Mouse (Mus musculus) heart, embryonic 16.5 days (tissue): ENCODE measurements around the gene Ikbip. TPM values are rescaled to one million over a fixed set of nuclear protein-coding genes. Genes with fewer than 3 reads are reported as not detected.

Source experiments
- ATAC-seq: fragments of 200-750 bp; cut with Nextera tagmentation; replicated peaks from 2 replicates; pipeline ENCODE4 v1.8.0; 2017; ENCODE audit warnings: moderate number of reproducible peaks; ENCODE audit not compliant: insufficient read depth, low FRiP score; ENCODE audit errors: extremely low read depth
- H3K27ac ChIP-seq: fragments of 300-500 bp; sonication (generic); 2 replicates; pipeline ENCODE4 v1.5.1; 2014; ENCODE audit warnings: mild to moderate bottlenecking, low read length, control low read depth, moderate library complexity
- H3K27me3 ChIP-seq: fragments of 300-500 bp; sonication (generic); 2 replicates; pipeline ENCODE4 v1.6.1; 2014; ENCODE audit warnings: low read length, mixed read lengths; ENCODE audit not compliant: control insufficient read depth, insufficient read depth
- H3K36me3 ChIP-seq: fragments of 300-500 bp; sonication (generic); 2 replicates; pipeline ENCODE4 v1.6.1; 2014; ENCODE audit not compliant: control insufficient read depth, insufficient read depth
- H3K4me1 ChIP-seq: fragments of 300-500 bp; sonication (generic); 2 replicates; pipeline ENCODE4 v1.6.1; 2014; ENCODE audit warnings: low read length, mixed read lengths; ENCODE audit not compliant: control insufficient read depth, insufficient read depth
- H3K4me2 ChIP-seq: fragments of 300-500 bp; sonication (generic); 2 replicates; pipeline ENCODE4 v1.6.1; 2014; ENCODE audit warnings: low read depth, mild to moderate bottlenecking, control low read depth, low read length
- H3K4me3 ChIP-seq: fragments of 300-500 bp; sonication (generic); 2 replicates; pipeline ENCODE4 v1.5.1; 2014; ENCODE audit warnings: mild to moderate bottlenecking, control low read depth, low read length
- H3K9ac ChIP-seq: fragments of 300-500 bp; sonication (generic); 2 replicates; pipeline ENCODE4 v1.6.1; 2014; ENCODE audit warnings: low read length, control low read depth
- H3K9me3 ChIP-seq: fragments of 300-500 bp; sonication (generic); replicated peaks from 2 replicates; pipeline ENCODE4 v1.6.1; 2016; ENCODE audit warnings: low read length; ENCODE audit not compliant: control insufficient read depth
- WGBS: fragments of 180-500 bp; shearing (Covaris S2); extraction: QIAGEN DNeasy Blood & Tissue Kit; methylation state at CpG from one replicate; pipeline ENCODE4 v1.1.7; 2014; 5-methylcytosine and 5-hydroxymethylcytosine counted together
- polyA plus RNA-seq: library from polyadenylated mRNA; unstranded; fragments of >200 nt; fragmentation: Nextera tagmentation; extraction: Ambion mirVana; gene quantifications from 2 replicates; pipeline ENCODE4 v1.2.1, GENCODE M21; 2015

The Ikbip gene
- polyA plus RNA-seq, 1 experiment from 2014 or later = 39.3 TPM

GRCm38 (mm10) chr10:91142654-91143191, 60.0 kb downstream of the Ikbip start:
- peaks cover 15% of the 10 kb centered on the region for H3K36me3 ChIP-seq
- no peaks in the 10 kb centered on the region for H3K27me3 ChIP-seq
- no peak for ATAC-seq
- H3K9ac ChIP-seq = no peak overlapping the region
- no peak overlapping the region for H3K4me2 ChIP-seq
- no peak overlapping the region for H3K27ac ChIP-seq
- 65% methylated on average over 10 of the region's 10 CpGs for WGBS
- no peaks in the 10 kb centered on the region for H3K9me3 ChIP-seq
- no peak overlapping the region for H3K4me3 ChIP-seq
- H3K4me1 ChIP-seq = peaks cover 12% of the 10 kb centered on the region

DNA sequence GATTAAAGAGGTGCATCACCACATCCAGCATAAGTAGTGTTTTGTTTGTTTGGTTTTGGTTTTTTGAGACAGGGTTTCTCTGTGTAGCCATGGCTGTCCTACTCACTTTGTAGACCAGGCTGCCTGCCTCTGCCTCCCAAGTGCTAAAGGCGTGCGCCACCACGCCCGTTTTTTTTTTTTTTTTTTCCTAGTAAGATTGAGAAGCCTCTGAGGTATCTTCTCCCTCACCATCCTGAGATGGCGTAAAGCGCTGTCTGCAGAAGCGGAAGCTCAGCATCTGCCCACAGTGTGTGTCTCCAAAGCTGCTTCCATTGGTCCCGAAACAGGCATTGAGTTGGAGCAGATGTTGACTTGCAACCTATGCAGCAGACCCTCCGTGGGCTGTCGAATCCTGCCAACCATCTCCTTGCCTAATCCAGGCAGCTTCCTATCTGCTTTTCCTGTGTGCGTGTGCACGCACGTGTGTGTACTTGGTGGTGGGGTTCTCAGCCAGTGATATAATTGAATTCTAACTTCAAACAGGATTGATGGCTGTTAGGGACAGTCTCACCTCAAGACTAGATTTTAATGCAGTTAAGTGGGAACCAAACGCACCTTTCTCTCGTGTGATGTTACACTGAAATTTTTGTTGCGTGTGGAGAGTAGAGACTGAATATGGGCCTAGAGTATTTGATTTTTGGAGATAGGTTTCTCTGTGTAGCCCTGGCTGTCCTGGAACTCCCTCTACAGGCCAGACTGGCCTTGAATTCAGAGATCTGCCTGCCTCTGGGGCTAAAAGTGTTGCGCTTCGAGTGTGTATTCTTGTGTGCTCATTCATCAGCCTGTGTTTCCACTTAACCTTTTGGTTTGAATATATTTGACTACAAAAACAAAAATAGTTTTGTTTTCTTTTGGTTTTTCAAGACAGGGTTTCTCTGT, 60.8 kb downstream of the Ikbip start:
- H3K9ac ChIP-seq = no peak overlapping the region
- H3K4me1 ChIP-seq = peaks cover 9% of the 10 kb centered on the region
- H3K9me3 ChIP-seq = no peaks in the 10 kb centered on the region
- WGBS = 60% methylated on average over 18 of the region's 18 CpGs
- ATAC-seq = no peak
- no peaks in the 10 kb centered on the region for H3K27me3 ChIP-seq
- H3K4me2 ChIP-seq = no peak overlapping the region
- no peak overlapping the region for H3K4me3 ChIP-seq
- no peak overlapping the region for H3K27ac ChIP-seq
- peaks cover 18% of the 10 kb centered on the region for H3K36me3 ChIP-seq

DNA sequence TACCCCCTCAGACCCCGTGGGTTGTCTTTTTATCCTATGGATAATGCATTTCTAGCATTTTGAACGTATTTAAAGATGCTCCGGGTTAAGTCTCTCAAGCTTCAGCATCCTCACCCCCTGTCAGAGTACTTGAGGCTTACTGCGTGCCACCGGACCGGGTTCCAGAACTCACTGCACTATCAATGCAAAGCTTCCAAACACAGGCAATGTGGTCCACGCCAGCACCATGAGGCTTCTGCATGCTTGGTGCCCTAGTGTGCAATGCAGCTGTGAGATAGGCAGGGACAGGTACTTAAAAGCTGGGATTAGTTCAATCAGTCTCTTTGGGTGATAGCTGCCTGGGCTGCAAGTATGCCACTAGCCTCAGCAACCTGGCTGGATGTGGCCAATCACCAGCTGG, 62.7 kb downstream of the Ikbip start:
- peaks cover 34% of the 10 kb centered on the region for H3K36me3 ChIP-seq

More for the DNA sequence above, 62.7 kb downstream of the Ikbip start:
- Histone ChIP-seq H3K9ac (no peak overlapping the region), H3K27ac (no peak overlapping the region), H3K27me3 (no peaks in the 10 kb centered on the region), H3K4me1 (no peaks in the 10 kb centered on the region), H3K9me3 (no peaks in the 10 kb centered on the region), H3K4me2 (no peak overlapping the region), H3K4me3 (no peak overlapping the region)
- WGBS = 96% methylated on average over 7 of the region's 7 CpGs
- ATAC-seq = no peak

Other genes starting within 250 kb of the Ikbip start
- gene Apaf1, start 170 bp upstream of the Ikbip start, polyA plus RNA-seq = 8.5 and 9.8 TPM in 2 replicates
- 1,186 and 1,208 TPM in 2 replicates for gene Slc25a3, start 41.1 kb downstream of the Ikbip start, polyA plus RNA-seq
- 148 and 153 TPM in 2 replicates for gene Tmpo, start 98.4 kb downstream of the Ikbip start, polyA plus RNA-seq